Mouse (Mus musculus): ENCODE data around the gene E330017A01Rik.

DNA sequence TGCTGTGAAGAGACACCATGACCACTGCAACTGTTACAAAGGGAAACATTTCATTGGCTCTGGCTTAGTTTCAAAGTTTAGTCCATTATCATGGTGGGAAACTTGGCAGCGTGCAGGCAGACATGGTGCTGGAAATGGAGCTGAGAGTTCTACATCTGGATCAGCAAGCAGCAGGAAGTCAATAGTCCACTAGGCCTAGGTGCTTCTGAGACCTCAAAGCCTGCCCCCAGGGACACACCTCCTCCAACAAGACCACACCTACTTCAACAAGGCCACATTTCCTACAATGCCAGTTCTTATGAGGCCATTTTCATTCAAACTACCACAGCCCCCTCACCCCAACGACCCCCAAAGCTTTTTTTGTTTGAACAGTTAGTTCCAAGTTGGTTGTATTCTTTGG is 8.8 kb downstream of the E330017A01Rik start:
- TF ChIP-seq MAX (IDR thresholded peaks at IDR 0.05; ENCODE audit: low read depth) = no peak
- TF ChIP-seq POLR2A (IDR thresholded peaks at IDR 0.05; ENCODE audit: insufficient read length, low read depth) = no peak
- TF ChIP-seq SRF (IDR thresholded peaks at IDR 0.05; ENCODE audit: control insufficient read depth, insufficient read length, low read depth) = no peak

All from myocyte (in vitro differentiated cells).